Mouse (Mus musculus) Muller cell, postnatal 12 days (primary cell): ENCODE measurements around the gene Plekhm2.

Source experiments
- DNase-seq: peaks from one replicate; pipeline ENCODE4 v3.0.0-alpha.2; 2015; ENCODE audit errors: inconsistent ontology term

Plekhm2 gene

GRCm38 (mm10) chr4:141663122-141663931 is 1.4 kb downstream of the Plekhm2 start:
- DNase-seq = peak; percentile 56

- DNase-seq = no peak
Measured at GRCm38 (mm10) chr4:141660884-141661283, 3.8 kb downstream of the Plekhm2 start.

GRCm38 (mm10) chr4:141659739-141660138 is 5.0 kb downstream of the Plekhm2 start:
- no peak for DNase-seq

- no peak for DNase-seq
Measured at GRCm38 (mm10) chr4:141658846-141659484, 5.7 kb downstream of the Plekhm2 start.

- DNase-seq = peak; percentile 32
Measured at GRCm38 (mm10) chr4:141656932-141657331, 7.8 kb downstream of the Plekhm2 start.

GRCm38 (mm10) chr4:141655908-141656608 is 8.6 kb downstream of the Plekhm2 start:
- no peak for DNase-seq

GRCm38 (mm10) chr4:141654509-141654908 is 10.2 kb downstream of the Plekhm2 start:
- DNase-seq = no peak

GRCm38 (mm10) chr4:141653813-141654212 is 10.9 kb downstream of the Plekhm2 start:
- DNase-seq = no peak

GRCm38 (mm10) chr4:141653044-141653443 is 11.7 kb downstream of the Plekhm2 start:
- DNase-seq = no peak

GRCm38 (mm10) chr4:141651944-141652343 is 12.8 kb downstream of the Plekhm2 start:
- no peak for DNase-seq

- DNase-seq = no peak
Measured at GRCm38 (mm10) chr4:141651286-141651685, 13.4 kb downstream of the Plekhm2 start.

GRCm38 (mm10) chr4:141649244-141649643 is 15.5 kb downstream of the Plekhm2 start:
- DNase-seq = peak; percentile 78

GRCm38 (mm10) chr4:141648262-141648661 is 16.4 kb downstream of the Plekhm2 start:
- no peak for DNase-seq

- DNase-seq = no peak
Measured at GRCm38 (mm10) chr4:141647187-141647586, 17.5 kb downstream of the Plekhm2 start.

- no peak for DNase-seq
Measured at GRCm38 (mm10) chr4:141645988-141646387, 18.7 kb downstream of the Plekhm2 start.

GRCm38 (mm10) chr4:141643118-141643855 is 21.4 kb downstream of the Plekhm2 start:
- DNase-seq = peak; percentile 77

- DNase-seq = no peak
Measured at GRCm38 (mm10) chr4:141641961-141642811, 22.5 kb downstream of the Plekhm2 start.

- peak; percentile 37 for DNase-seq
Measured at GRCm38 (mm10) chr4:141641353-141641771, 23.3 kb downstream of the Plekhm2 start.

- no peak for DNase-seq
Measured at GRCm38 (mm10) chr4:141639474-141639873, 25.2 kb downstream of the Plekhm2 start.

GRCm38 (mm10) chr4:141636693-141637092 is 28.0 kb downstream of the Plekhm2 start:
- no peak for DNase-seq

GRCm38 (mm10) chr4:141635991-141636390 is 28.7 kb downstream of the Plekhm2 start:
- no peak for DNase-seq
